Mouse (Mus musculus) ES-Bruce4 (cell line): ENCODE measurements around the gene Kpna2. TPM values are rescaled to one million over a fixed set of nuclear protein-coding genes. Genes with fewer than 3 reads are reported as not detected.
A peak's percentile ranks its signal among the peaks of the same experiment; 100 is the strongest.
"Not testable (repeated sequence)": the region's sequence is repeated elsewhere in the genome, so short reads cannot be mapped to it uniquely, and the experiment has no call there.

ENCODE experiments used
- H3K27ac ChIP-seq: 2 replicates; pipeline ENCODE4 v1.5.1; 2012; ENCODE audit warnings: low read length, inconsistent platforms; ENCODE audit not compliant: insufficient read depth
- H3K27me3 ChIP-seq: 2 replicates; pipeline ENCODE4 v1.6.1; 2012; ENCODE audit warnings: mild to moderate bottlenecking, low read length, inconsistent platforms; ENCODE audit not compliant: control insufficient read depth, poor library complexity, insufficient read depth, severe bottlenecking
- H3K36me3 ChIP-seq: 2 replicates; pipeline ENCODE4 v1.6.1; 2012; ENCODE audit warnings: inconsistent platforms, mild to moderate bottlenecking, low read length, moderate library complexity; ENCODE audit not compliant: control insufficient read depth, poor library complexity, insufficient read depth, severe bottlenecking
- H3K4me1 ChIP-seq: one replicate; pipeline ENCODE4 v1.8.1; 2011; ENCODE audit warnings: low read length; ENCODE audit not compliant: control insufficient read depth, insufficient read depth
- H3K4me3 ChIP-seq: 2 replicates; pipeline ENCODE4 v1.5.1; 2011; ENCODE audit warnings: low read depth, mild to moderate bottlenecking, low read length
- H3K9ac ChIP-seq: 2 replicates; pipeline ENCODE4 v1.6.1; 2012; ENCODE audit warnings: low read depth, mild to moderate bottlenecking, inconsistent platforms; ENCODE audit not compliant: poor library complexity, severe bottlenecking
- H3K9me3 ChIP-seq: replicated peaks from 2 replicates; pipeline ENCODE4 v1.6.1; 2012; ENCODE audit warnings: mild to moderate bottlenecking, low read length, inconsistent platforms; ENCODE audit not compliant: control insufficient read depth, poor library complexity, insufficient read depth, severe bottlenecking
- CTCF ChIP-seq: IDR thresholded peaks from one replicate; pipeline ENCODE4 v1.8.1; 2011; ENCODE audit warnings: low read depth, low read length
- EP300 ChIP-seq: IDR thresholded peaks from 2 replicates; pipeline ENCODE4 v1.6.1; 2011; ENCODE audit warnings: low read depth, low read length; ENCODE audit not compliant: insufficient read depth
- POLR2A ChIP-seq: IDR thresholded peaks from one replicate; pipeline ENCODE4 v1.8.1; 2011; ENCODE audit warnings: low read length; ENCODE audit not compliant: insufficient read depth
- polyA plus RNA-seq: library from polyadenylated mRNA; stranded (reverse); fragments of >200 nt; gene quantifications from 2 replicates; pipeline ENCODE4 v1.2.4, GENCODE M21; 2011; ENCODE audit warnings: low read depth; ENCODE audit not compliant: missing spikeins, insufficient read depth, insufficient read length

Kpna2 gene
- polyA plus RNA-seq, 1 experiment: 487 TPM

DNA sequence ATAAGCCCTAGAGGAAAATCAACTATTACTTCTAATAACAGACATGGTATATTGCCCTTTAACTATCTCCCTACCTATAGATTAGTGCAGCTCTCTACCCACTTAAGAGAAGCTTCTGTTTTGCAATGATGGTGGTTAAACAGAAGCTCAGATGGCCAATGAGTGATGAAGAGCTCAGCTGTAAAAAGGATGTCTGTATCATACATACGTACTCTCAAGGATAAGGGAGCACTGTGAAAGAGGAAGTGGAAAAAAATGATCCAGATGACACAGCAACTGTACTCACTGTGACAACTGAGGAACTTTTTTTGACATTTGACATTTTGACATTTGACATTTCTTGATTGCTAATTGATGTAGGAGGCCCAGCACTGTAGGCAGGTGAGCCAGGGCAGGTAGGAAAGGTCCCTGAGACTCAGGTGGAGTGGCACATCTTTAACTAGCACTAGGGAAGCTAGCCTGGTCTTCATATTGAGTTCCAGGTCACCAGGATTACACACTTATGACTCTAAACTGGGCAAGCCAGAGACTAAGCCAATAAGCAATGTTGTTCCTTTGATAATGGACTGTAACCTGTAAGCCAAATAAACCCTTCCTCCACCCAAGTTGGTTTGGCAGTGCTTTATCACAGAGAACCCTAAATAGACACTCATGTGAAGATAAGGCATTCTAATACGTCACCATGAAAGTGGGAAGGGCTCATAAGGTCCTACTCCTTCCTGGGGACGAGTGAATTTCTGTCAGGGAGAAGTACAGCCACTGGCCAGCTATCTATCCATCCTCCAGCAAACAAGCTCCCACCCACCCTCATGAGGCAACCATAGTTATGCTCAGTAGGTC lies 4.9 kb downstream of the Kpna2 start:
- Histone ChIP-seq H3K27me3 (no peaks in the 10 kb centered on the region), H3K9me3 (no peaks in the 10 kb centered on the region), H3K36me3 (peaks cover 89% of the 10 kb centered on the region), H3K9ac (no peak overlapping the region), H3K4me3 (no peak overlapping the region), H3K4me1 (no peaks in the 10 kb centered on the region), H3K27ac (peak overlapping the region; percentile 45; the same call in 1 of the 2 replicates)
- TF ChIP-seq EP300 (no peak), POLR2A (no peak), CTCF (no peak)

- peaks cover 1% of the 10 kb centered on the region for H3K4me1 ChIP-seq
Measured at GRCm38 (mm10) chr11:106987384-106987783, 12.0 kb downstream of the Kpna2 start.

GRCm38 (mm10) chr11:106985979-106986604 lies 13.2 kb downstream of the Kpna2 start:
- not testable (repeated sequence) for H3K27ac ChIP-seq, H3K4me1 ChIP-seq, H3K27me3 ChIP-seq, H3K9me3 ChIP-seq, H3K9ac ChIP-seq, H3K4me3 ChIP-seq
- H3K36me3 ChIP-seq: peaks cover 45% of the 10 kb centered on the region

More at GRCm38 (mm10) chr11:106987384-106987783, 12.0 kb downstream of the Kpna2 start:
- Histone ChIP-seq H3K36me3 (peaks cover 56% of the 10 kb centered on the region), H3K9ac (no peak overlapping the region), H3K9me3 (no peaks in the 10 kb centered on the region), H3K27me3 (no peaks in the 10 kb centered on the region), H3K4me3 (no peak overlapping the region), H3K27ac (peak overlapping the region; percentile 38)
- no peak for TF ChIP-seq EP300
- TF ChIP-seq CTCF: no peak
- TF ChIP-seq POLR2A: no peak

DNA sequence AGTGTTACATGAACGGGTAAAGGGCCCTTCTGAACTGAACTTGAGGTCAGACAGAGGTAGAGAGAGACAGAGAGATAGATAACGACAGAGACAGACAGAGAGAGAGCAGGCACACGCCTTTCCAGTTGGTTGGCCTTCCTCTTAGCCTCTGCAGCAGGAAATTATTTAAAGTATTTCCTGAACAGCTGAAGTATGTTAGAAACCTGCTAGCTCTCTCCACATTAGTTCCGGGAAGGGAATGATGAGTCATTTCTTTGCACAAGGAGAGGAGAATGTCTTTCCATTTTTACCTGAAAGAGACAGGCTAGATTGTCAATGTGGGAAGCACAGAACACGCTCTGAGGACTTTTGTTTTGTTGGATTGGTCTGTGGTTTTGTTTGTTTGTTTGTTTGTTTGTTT lies 17.0 kb downstream of the Kpna2 start:
- no peaks in the 10 kb centered on the region for H3K9me3 ChIP-seq
- no peaks in the 10 kb centered on the region for H3K27me3 ChIP-seq
- TF ChIP-seq POLR2A (no peak), CTCF (no peak), EP300 (no peak)

GRCm38 (mm10) chr11:106981787-106982186 lies 17.6 kb downstream of the Kpna2 start:
- H3K27me3 ChIP-seq: no peaks in the 10 kb centered on the region
- H3K9ac ChIP-seq: no peak overlapping the region
- TF ChIP-seq POLR2A (no peak), CTCF (no peak), EP300 (no peak)
- no peak overlapping the region for H3K4me3 ChIP-seq
- no peaks in the 10 kb centered on the region for H3K4me1 ChIP-seq
- H3K27ac ChIP-seq: no peak overlapping the region
- no peaks in the 10 kb centered on the region for H3K9me3 ChIP-seq
- H3K36me3 ChIP-seq: peaks cover 9% of the 10 kb centered on the region

More for the DNA sequence above, 17.0 kb downstream of the Kpna2 start:
- no peak overlapping the region for H3K9ac ChIP-seq
- peaks cover 11% of the 10 kb centered on the region for H3K36me3 ChIP-seq
- no peak overlapping the region for H3K4me3 ChIP-seq
- H3K27ac ChIP-seq: no peak overlapping the region
- no peaks in the 10 kb centered on the region for H3K4me1 ChIP-seq

DNA sequence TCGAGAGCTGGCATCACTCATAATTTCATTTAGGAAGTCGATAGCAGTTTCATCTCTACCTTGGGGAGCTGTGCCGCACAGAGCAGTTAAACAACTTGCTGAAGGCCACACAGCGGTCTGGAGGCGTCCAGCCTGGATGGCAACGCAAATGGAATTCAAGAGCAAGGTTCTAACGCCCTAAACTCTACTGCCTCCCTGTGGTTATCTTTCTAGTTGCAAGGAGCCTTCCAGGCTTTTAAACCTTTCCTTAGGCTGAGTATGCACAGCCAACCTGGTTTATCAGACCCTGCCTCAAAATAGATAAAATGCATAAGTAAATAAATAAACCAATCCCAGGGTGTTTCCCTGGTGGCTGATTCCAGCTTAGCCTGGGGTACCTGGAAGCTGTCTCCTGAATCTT lies 18.9 kb downstream of the Kpna2 start:
- Histone ChIP-seq H3K9me3 (no peaks in the 10 kb centered on the region), H3K4me1 (no peaks in the 10 kb centered on the region), H3K27me3 (no peaks in the 10 kb centered on the region)

More for the DNA sequence above, 18.9 kb downstream of the Kpna2 start:
- no peak for TF ChIP-seq POLR2A
- TF ChIP-seq EP300: no peak
- TF ChIP-seq CTCF: peak; percentile 57
- no peak overlapping the region for H3K27ac ChIP-seq
- H3K4me3 ChIP-seq: no peak overlapping the region
- no peak overlapping the region for H3K9ac ChIP-seq
- H3K36me3 ChIP-seq: peaks cover 3% of the 10 kb centered on the region
